Mouse (Mus musculus) layer of hippocampus, postnatal 36 days (tissue): ENCODE measurements around the gene Pdzrn4. TPM values are rescaled to one million over a fixed set of nuclear protein-coding genes. Genes with fewer than 3 reads are reported as not detected.
"Not testable (repeated sequence)": the region's sequence is repeated elsewhere in the genome, so short reads cannot be mapped to it uniquely, and the experiment has no call there.

Experiments used
- DNase-seq, 2 experiments: peaks; one replicate each; pipeline ENCODE4 v3.0.0; 2022
- total RNA-seq, 2 experiments: library from RNA; stranded (reverse); gene quantifications; 2 replicates each; pipeline ENCODE4 v1.2.3; 2021

Pdzrn4 gene
- total RNA-seq = 1 to 10 TPM; 5.9 to 6.7 TPM

DNA sequence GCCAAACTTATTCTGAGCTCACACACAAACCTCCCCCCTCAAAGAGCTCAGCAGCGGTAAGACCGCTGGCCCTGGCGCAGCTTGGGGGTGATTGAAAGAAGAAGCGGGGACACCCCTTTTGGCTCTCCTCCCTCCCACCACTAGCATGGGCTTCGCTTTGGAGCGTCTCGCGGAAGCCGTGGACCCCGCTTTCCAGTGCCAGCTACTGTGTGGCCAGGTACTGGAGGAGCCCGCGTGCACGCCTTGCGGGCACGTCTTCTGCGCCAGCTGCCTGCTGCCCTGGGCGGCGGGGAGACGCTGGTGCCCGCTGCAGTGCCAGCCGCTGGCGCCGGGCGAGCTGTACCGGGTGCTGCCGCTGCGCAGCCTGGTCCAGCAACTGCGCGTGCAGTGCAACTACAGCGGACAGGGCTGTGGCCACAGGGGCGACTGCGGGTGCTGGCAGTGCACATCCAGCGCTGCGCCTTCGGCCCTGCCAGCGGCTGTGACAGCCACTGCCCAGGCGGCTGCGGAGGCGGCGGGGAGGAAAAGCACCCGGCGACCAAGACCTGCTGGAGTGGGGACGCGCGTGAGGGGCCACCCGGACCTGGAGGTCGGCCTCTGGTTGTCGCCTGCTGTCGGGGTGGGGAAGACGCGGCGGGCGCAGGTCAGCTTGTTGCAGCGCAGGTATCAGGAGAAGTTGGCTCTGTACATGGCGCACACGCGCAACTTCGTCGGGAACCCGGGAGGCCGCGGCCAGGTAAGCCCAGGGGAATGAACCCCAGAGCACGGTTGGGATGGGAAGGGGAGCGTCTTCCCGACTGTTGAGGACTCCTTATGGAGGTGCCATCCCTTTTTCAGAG lies at the start of gene Pdzrn4:
Gene Pdzrn4, plus strand, starts transcription at position 112 of the 839 bp plus-strand sequence.
- peak; percentile 29 to 50 for DNase-seq

DNA sequence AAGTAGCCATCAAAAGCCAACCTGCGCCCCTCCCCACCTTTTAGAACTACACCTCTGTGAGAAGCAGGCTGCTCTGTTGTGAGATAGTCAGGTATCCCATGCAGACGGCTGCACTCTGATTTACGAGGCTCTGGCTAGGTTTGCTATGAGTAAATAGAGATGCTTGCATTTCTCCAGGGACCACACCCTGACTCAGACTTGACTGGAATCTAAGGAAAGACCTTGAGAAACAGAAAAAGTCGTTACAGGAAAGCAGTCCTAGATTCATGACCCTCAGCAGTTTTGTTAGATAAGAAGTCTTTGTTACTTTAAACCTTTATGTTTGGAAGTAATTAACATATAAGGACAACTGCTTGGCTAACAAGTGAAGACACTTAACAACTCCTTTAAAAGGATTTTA lies 49.3 kb upstream of the Pdzrn4 start:
- no peak for DNase-seq

DNA sequence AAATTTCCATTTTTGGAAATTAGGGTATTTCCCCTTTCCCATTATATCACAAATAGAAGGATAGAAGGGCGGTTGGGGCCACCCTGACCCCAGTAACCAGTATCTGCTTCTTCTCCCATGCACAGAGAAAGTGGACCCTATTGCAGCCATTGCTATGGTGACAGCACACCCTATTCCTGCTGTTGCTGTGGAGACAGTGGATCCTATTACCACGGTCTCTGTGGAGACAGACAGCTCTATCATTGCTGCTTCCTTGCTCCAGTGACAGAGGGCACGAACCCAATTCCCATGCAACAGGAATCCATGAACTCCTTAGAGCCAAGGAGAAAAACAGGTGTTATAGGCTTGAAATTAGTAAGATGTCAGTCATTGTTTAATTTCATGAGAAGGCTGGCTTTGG lies 48.8 kb upstream of the Pdzrn4 start:
- peak; percentile 9 to 14 for DNase-seq

DNA sequence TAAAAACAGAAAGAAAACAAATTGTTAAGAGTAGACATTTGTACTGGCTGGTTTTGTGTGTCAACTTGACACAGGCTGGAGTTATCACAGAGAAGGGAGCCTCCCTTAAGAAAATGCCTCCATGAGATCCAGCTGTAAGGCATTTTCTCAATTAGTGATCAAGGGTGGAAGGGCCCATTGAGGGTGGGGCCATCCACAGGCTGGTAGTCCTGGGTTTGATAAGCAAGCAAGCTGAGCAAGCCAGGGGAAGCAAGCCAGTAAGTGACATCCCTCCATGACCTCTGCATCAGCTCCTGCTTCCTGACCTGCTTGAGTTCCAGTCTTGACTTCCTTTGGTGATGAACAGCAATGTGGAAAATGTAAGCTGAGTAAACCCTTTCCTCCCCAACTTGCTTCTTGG lies 48.2 kb upstream of the Pdzrn4 start:
- DNase-seq = not testable (repeated sequence)

DNA sequence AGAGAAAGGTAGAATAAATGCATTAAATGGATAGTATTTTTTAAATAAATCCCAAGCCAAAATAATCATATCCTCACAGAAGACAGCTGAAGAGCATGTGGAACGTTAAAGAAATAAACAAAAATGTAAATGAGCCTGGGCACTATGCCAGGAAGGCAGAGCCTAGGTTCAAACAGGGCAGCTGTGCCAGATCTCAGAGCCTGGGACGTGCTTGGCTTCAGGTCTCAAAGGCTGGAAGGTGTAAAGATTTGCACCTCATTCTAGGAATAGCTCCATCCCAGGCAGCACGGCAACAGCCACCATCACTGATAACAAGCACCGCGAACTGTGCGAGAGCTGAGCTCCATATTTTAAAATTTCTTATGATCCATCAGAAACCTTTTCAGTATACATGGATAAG lies 32.5 kb upstream of the Pdzrn4 start:
- DNase-seq = no peak

DNA sequence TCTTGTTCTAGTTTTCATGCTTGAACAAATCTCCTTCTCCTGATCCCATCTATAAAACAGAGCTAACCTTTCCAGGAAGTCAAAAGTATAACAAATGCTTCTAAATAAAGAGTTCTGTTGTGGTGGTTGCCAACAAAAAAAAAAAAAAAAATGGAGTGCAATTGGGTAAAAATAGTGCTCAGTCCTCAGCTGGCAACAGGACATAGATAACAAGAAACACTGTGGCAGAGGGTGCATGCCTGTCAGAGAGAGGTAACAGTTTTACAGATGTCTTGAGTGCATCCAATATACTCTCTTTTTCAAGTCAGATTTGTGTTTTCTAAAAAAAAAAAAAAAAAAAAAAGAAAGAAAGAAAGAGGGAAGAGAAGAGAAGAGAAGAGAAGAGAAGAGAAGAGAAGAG lies 32.1 kb upstream of the Pdzrn4 start:
- DNase-seq = no peak

GRCm38 (mm10) chr15:92394811-92395210 lies 1.9 kb upstream of the Pdzrn4 start:
- no peak for DNase-seq

DNA sequence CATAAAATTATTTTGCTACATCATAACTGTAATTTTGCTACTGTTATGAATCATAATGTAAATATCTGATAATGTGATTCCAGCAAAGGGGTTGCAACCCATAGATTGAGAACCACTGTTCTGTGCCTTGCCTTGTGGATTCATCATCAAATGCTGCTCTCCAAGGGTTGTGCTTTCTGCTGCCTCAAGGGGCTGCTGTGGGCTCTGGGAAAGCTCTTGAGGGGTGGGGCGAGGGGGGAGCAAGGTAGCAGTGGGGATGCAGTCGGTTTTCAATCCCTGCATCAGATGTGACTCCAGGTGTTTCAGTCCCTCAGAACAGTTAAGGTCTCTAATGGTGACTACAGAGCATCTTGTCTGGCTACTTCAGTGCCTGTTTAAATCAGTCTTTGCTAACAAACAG lies 2.1 kb downstream of the Pdzrn4 start:
- no peak for DNase-seq

GRCm38 (mm10) chr15:92399278-92399677 lies 2.6 kb downstream of the Pdzrn4 start:
- DNase-seq = no peak

- DNase-seq = no peak
These were observed 4.9 kb downstream of the Pdzrn4 start for GRCm38 (mm10) chr15:92401554-92401953.

DNA sequence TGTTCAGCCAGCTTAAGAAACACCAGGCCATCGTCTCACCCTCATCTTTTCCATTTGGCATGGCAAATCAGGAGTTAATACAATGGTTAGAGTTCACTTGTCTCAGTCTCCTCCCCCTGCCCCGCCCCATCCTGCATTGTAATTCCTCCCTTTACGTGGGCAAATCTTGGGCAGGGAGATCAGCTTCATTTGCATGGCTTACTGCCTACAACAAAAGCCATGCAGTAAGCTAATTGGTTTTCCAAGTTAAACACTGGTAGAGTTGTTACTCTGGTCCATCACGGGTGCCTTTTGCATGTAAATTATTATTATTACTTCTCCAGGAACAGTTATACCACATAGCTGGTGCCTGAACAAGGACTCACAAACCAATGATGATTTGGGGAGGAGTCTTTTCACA lies 18.6 kb downstream of the Pdzrn4 start:
- no peak for DNase-seq

- DNase-seq = no peak
These were observed 19.5 kb downstream of the Pdzrn4 start for GRCm38 (mm10) chr15:92416141-92416540.

DNA sequence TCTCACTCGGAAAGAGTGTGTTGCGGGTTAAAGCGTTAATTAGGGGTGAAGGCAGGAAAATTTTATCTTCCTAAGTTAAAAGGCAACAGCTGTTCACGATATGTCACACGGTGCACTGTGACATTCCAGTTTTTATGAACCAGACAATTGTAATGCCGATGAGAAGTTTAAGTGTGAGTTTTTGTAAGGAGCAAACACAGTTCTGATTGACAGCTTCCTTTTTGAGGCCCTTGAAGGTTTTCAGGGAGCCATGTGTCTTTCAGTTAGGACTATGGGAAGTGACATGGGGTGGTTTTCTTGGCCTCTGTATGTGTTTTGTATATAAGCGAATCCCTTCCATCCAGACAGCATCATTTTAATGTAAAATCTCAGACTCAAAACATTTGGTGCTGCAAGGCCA lies 20.0 kb downstream of the Pdzrn4 start:
- DNase-seq = no peak

- no peak for DNase-seq
These were observed 20.4 kb downstream of the Pdzrn4 start for GRCm38 (mm10) chr15:92417120-92417519.

GRCm38 (mm10) chr15:92434605-92435004 lies 37.9 kb downstream of the Pdzrn4 start:
- DNase-seq = no peak

GRCm38 (mm10) chr15:92435306-92435705 lies 38.6 kb downstream of the Pdzrn4 start:
- no peak for DNase-seq

- DNase-seq = no peak
These were observed 45.0 kb downstream of the Pdzrn4 start for GRCm38 (mm10) chr15:92441630-92442180.

DNA sequence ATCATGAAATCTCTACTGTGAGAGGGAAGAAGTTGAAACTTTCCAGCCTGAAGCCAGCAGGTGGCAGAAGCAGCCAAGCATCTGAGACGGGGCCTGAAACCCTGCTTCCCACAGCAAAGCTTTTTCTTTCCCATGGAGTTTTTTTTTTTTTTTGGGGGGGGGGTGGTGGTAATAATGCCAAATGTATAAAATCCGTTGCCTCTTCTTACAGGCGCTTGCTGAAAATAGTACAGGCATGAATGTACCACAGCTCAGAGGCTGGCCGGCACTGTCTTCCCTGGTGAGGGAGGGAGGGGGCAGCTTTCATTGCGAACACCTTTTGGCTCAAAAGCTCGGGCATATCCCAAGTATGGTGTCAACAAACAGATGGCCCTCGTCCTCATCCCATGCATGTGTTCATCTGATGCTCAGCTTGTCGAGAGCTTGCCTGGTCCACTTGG lies 51.0 kb downstream of the Pdzrn4 start:
- peak; percentile 21 to 34 for DNase-seq

GRCm38 (mm10) chr15:92449112-92449511 lies 52.4 kb downstream of the Pdzrn4 start:
- no peak for DNase-seq

GRCm38 (mm10) chr15:92452620-92453019 lies 55.9 kb downstream of the Pdzrn4 start:
- DNase-seq = no peak

DNA sequence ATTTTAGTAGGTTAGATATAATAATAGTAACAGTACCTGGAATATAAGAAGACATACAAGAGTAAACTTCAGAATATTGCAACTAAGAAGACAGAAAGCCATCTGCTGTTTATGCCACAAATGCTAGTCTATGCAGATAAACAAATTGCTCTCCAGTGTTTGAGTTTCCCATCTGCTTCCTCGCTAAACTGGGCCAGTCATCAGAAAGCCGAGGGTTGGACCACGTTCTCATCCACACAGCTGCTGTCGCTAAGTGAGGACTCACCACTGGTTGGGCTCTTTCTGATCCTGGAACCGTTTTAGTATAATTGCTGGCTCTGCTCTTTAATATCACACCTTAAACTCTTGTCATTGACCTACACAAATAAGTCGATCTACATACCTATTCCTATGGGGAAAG lies 85.5 kb downstream of the Pdzrn4 start:
- peak in 1 of 2 experiments; percentile 16 for DNase-seq

DNA sequence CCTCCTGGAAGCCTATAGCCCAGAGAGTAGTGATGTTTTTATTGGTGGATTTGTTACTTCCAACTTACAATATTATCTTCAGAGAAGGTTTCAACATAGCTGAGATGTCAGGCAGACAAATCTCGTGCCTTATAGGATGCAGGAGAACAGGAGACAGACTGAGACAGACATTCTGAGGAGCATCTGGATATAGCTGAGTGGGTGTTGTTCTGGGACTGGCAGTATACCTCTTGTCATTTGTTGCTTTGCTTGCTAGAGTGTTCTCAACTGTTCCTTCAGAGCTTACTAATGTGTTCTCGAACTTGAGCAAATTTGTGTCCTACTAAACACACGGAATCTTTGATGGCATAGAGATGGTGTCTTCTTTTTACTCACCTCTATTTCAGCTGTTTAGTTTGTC lies 94.7 kb downstream of the Pdzrn4 start:
- no peak for DNase-seq

- no peak for DNase-seq
These were observed 98.9 kb downstream of the Pdzrn4 start for GRCm38 (mm10) chr15:92495465-92496174.
